Mouse (Mus musculus) neutrophil, adult 59 days (primary cell): Measurements from ENCODE around the gene 2310079G19Rik. TPM values are rescaled to one million over a fixed set of nuclear protein-coding genes. Genes with fewer than 3 reads are reported as not detected.

ENCODE experiments used
- total RNA-seq, 2 experiments: library from RNA; stranded (reverse); gene quantifications; 1 replicate in 1 of 2; 2 replicates in 1 of 2; pipeline ENCODE4 v1.2.4; 2023

Gene 2310079G19Rik
- not detected for total RNA-seq

DNA sequence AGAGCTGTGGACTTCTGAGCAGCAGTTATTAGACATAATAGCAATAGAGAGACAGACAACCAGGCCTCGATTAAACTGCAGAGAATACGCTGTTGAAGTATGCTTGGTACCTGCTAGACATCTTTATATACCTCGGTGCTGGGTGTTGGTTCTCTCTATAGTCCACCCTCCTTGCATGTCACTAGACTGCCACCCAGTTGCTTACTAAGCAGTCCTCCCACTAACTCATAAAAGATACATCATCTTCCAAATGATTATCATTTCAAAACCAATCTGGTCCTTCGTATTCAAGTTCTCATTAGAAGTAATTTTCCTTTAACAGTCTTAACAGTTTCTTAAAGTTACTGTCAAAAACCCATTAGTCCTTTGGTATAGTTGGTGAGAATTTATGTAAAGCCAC lies at the start of gene 2310079G19Rik:
Gene 2310079G19Rik, minus strand, starts transcription at position 101 of the 400 bp plus-strand sequence.

DNA sequence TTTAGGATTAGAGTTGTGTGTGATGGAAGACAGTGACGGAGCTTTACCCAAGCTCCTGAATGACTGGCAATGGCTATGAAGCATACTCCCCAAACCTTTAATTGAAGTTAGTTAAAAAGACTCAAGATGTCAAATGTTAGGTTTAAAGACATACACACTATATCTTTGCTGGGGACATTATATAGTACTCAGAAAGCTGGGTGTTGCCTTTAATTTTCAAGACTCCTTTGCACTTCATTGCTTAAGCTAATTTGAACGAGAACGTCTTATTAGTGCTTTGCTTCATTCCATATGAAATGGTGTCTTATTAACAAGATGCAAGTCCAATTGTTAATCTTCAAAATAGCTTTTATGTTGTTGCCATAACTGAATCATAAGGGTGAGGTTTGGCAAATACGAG lies 44.1 kb upstream of the 2310079G19Rik start, which contains the start of gene Krtap27-1:
Gene Krtap27-1, minus strand, starts transcription at position 101 of the 400 bp plus-strand sequence.

GRCm38 (mm10) chr16:88647358-88647846 lies 19.9 kb upstream of the 2310079G19Rik start, which contains the start of gene Krtap26-1:
Gene Krtap26-1, minus strand, starts transcription at chr16:88647796.

GRCm38 (mm10) chr16:88611922-88612321 lies 15.5 kb downstream of the 2310079G19Rik start, which contains the start of gene Krtap24-1:
Gene Krtap24-1, minus strand, starts transcription at chr16:88612279.

Other genes starting within 250 kb of the 2310079G19Rik start
- not detected for gene Cldn17, start 120.7 kb downstream of the 2310079G19Rik start, total RNA-seq
- not detected for gene Cldn8, start 64.5 kb downstream of the 2310079G19Rik start, total RNA-seq
- not detected for gene Krtap24-1, start 15.4 kb downstream of the 2310079G19Rik start, total RNA-seq
- not detected for gene Krtap26-1, start 20.1 kb upstream of the 2310079G19Rik start, total RNA-seq
- not detected for gene Krtap27-1, start 44.0 kb upstream of the 2310079G19Rik start, total RNA-seq
- gene 2310061N02Rik, start 80.3 kb upstream of the 2310079G19Rik start, total RNA-seq = not detected
- gene Krtap13-1, start 101.2 kb upstream of the 2310079G19Rik start, total RNA-seq = not detected
- not detected for gene Krtap13, start 124.0 kb upstream of the 2310079G19Rik start, total RNA-seq
- gene 2310034C09Rik, start 131.2 kb upstream of the 2310079G19Rik start, total RNA-seq = not detected
- gene 2310057N15Rik, start 146.5 kb upstream of the 2310079G19Rik start, total RNA-seq = not detected
- not detected for gene Gm5965, start 150.2 kb upstream of the 2310079G19Rik start, total RNA-seq
- gene Gm20741, start 184.6 kb upstream of the 2310079G19Rik start, total RNA-seq = not detected
- gene Krtap15, start 192.5 kb upstream of the 2310079G19Rik start, total RNA-seq = not detected
- gene Krtap14, start 198.5 kb upstream of the 2310079G19Rik start, total RNA-seq = not detected
- not detected for gene Krtap19-1, start 241.7 kb upstream of the 2310079G19Rik start, total RNA-seq
- gene Krtap19-2, start 246.6 kb upstream of the 2310079G19Rik start, total RNA-seq = not detected